Mouse (Mus musculus) midbrain, embryonic 14.5 days (tissue): ENCODE data around the gene Cntrl. TPM values are rescaled to one million over a fixed set of nuclear protein-coding genes. Genes with fewer than 3 reads are reported as not detected.

Source experiments
- ATAC-seq: fragments of 200-750 bp; cut with Nextera tagmentation; 2 replicates; pipeline ENCODE4 v1.8.0; 2017; ENCODE audit warnings: moderate number of reproducible peaks, moderate library complexity; ENCODE audit not compliant: low FRiP score, low TSS enrichment
- DNase-seq: peaks from one replicate; pipeline ENCODE4 v3.0.0-alpha.2; 2015
- H3K27ac ChIP-seq: fragments of 300-500 bp; sonication (generic); replicated peaks from 2 replicates; pipeline ENCODE4 v1.5.1; 2014; ENCODE audit warnings: mild to moderate bottlenecking, low read depth, low read length, moderate library complexity
- H3K27me3 ChIP-seq: fragments of 300-500 bp; sonication (generic); 2 replicates; pipeline ENCODE4 v1.6.1; 2014; ENCODE audit warnings: low read length, control low read depth, mixed read lengths; ENCODE audit not compliant: control insufficient read depth, insufficient read depth
- H3K36me3 ChIP-seq: fragments of 300-500 bp; sonication (generic); 2 replicates; pipeline ENCODE4 v1.6.1; 2014; ENCODE audit warnings: low read length, control low read depth; ENCODE audit not compliant: control insufficient read depth, insufficient read depth
- H3K4me1 ChIP-seq: fragments of 300-500 bp; sonication (generic); 2 replicates; pipeline ENCODE4 v1.6.1; 2014; ENCODE audit warnings: mild to moderate bottlenecking, antibody characterized with exemption, low read length, control low read depth; ENCODE audit not compliant: control insufficient read depth, insufficient read depth
- H3K4me2 ChIP-seq: fragments of 300-500 bp; sonication (generic); 2 replicates; pipeline ENCODE4 v1.6.1; 2014; ENCODE audit warnings: mild to moderate bottlenecking, low read length, moderate library complexity
- H3K4me3 ChIP-seq: fragments of 300-500 bp; sonication (generic); replicated peaks from 2 replicates; pipeline ENCODE4 v1.5.1; 2014; ENCODE audit warnings: low read depth, low read length
- H3K9ac ChIP-seq: fragments of 300-500 bp; sonication (generic); replicated peaks from 2 replicates; pipeline ENCODE4 v1.6.1; 2014; ENCODE audit warnings: mild to moderate bottlenecking, low read length, moderate library complexity
- H3K9me3 ChIP-seq: fragments of 300-500 bp; sonication (generic); 2 replicates; pipeline ENCODE4 v1.6.1; 2016; ENCODE audit warnings: low read length, control low read depth, mixed read lengths; ENCODE audit not compliant: control insufficient read depth
- WGBS: fragments of 180-500 bp; shearing (Covaris S2); extraction: QIAGEN DNeasy Blood & Tissue Kit; methylation state at CpG from one replicate; pipeline ENCODE4 v1.1.7; 2014; 5-methylcytosine and 5-hydroxymethylcytosine counted together
- polyA plus RNA-seq: library from polyadenylated mRNA; unstranded; fragments of >200 nt; fragmentation: Nextera tagmentation; extraction: Ambion mirVana; gene quantifications from 2 replicates; pipeline ENCODE4 v1.2.1, GENCODE M21; 2014

The Cntrl gene
- polyA plus RNA-seq, 1 experiment from 2014 or later = 13.8 TPM

GRCm38 (mm10) chr2:35213345-35213910 is 104.1 kb downstream of the Cntrl start:
- no peak overlapping the region for H3K4me3 ChIP-seq
- H3K9ac ChIP-seq = no peak overlapping the region
- H3K27me3 ChIP-seq = no peaks in the 10 kb centered on the region
- 0 out of 2 replicates have a peak, but pooled peaks cover 3% of the 10 kb centered on the region for H3K4me1 ChIP-seq
- H3K36me3 ChIP-seq = no peaks in the 10 kb centered on the region
- WGBS = 87% methylated on average over 12 of the region's 12 CpGs
- H3K9me3 ChIP-seq = no peaks in the 10 kb centered on the region
- DNase-seq (no peak), ATAC-seq (no peak)
- no peak overlapping the region for H3K27ac ChIP-seq
- no peak overlapping the region for H3K4me2 ChIP-seq

- 1% methylated on average over 12 of the region's 12 CpGs for WGBS
- Histone ChIP-seq H3K9ac (no peak overlapping the region; the same call in 1 of the 2 replicates), H3K9me3 (no peaks in the 10 kb centered on the region), H3K27me3 (no peaks in the 10 kb centered on the region), H3K4me1 (0 out of 2 replicates have a peak, but pooled peaks cover 3% of the 10 kb centered on the region), H3K27ac (no peak overlapping the region), H3K4me3 (no peak overlapping the region), H3K36me3 (no peaks in the 10 kb centered on the region), H3K4me2 (peak overlapping the region; percentile 33)
- peak; percentile 88 for DNase-seq
- ATAC-seq = peak; percentile 72
Measured at GRCm38 (mm10) chr2:35214881-35215358, 105.6 kb downstream of the Cntrl start.

GRCm38 (mm10) chr2:35215363-35215762 is 106.1 kb downstream of the Cntrl start:
- ATAC-seq = no peak
- DNase-seq = peak; percentile 23
- Histone ChIP-seq H3K4me1 (0 out of 2 replicates have a peak, but pooled peaks cover 3% of the 10 kb centered on the region), H3K36me3 (no peaks in the 10 kb centered on the region), H3K9ac (no peak overlapping the region), H3K4me2 (peak overlapping the region; percentile 33), H3K4me3 (no peak overlapping the region), H3K27ac (no peak overlapping the region), H3K9me3 (no peaks in the 10 kb centered on the region), H3K27me3 (no peaks in the 10 kb centered on the region)
- WGBS = 22% methylated on average over 14 of the region's 14 CpGs

- DNase-seq (no peak), ATAC-seq (no peak)
- H3K9ac ChIP-seq = no peak overlapping the region
- H3K4me2 ChIP-seq = no peak overlapping the region
- 93% methylated on average over 2 of the region's 2 CpGs for WGBS
- no peak overlapping the region for H3K4me3 ChIP-seq
- 0 out of 2 replicates have a peak, but pooled peaks cover 3% of the 10 kb centered on the region for H3K4me1 ChIP-seq
- H3K9me3 ChIP-seq = no peaks in the 10 kb centered on the region
- no peak overlapping the region for H3K27ac ChIP-seq
- H3K27me3 ChIP-seq = no peaks in the 10 kb centered on the region
- no peaks in the 10 kb centered on the region for H3K36me3 ChIP-seq
Measured at GRCm38 (mm10) chr2:35216701-35217100, 107.4 kb downstream of the Cntrl start.

GRCm38 (mm10) chr2:35218736-35219135 is 109.4 kb downstream of the Cntrl start:
- ATAC-seq (no peak), DNase-seq (no peak)
- no peak overlapping the region for H3K4me3 ChIP-seq
- H3K9me3 ChIP-seq = no peaks in the 10 kb centered on the region
- no peaks in the 10 kb centered on the region for H3K27me3 ChIP-seq
- H3K36me3 ChIP-seq = no peaks in the 10 kb centered on the region
- 0 out of 2 replicates have a peak, but pooled peaks cover 3% of the 10 kb centered on the region for H3K4me1 ChIP-seq
- WGBS = 94% methylated on average over 3 of the region's 3 CpGs
- no peak overlapping the region for H3K4me2 ChIP-seq
- no peak overlapping the region for H3K9ac ChIP-seq
- H3K27ac ChIP-seq = no peak overlapping the region

- whole genome bisulfite sequencing = 84% methylated on average over 6 of the region's 6 CpGs
- Histone ChIP-seq H3K27me3 (no peaks in the 10 kb centered on the region), H3K27ac (no peak overlapping the region), H3K4me1 (no peaks in the 10 kb centered on the region), H3K9ac (no peak overlapping the region), H3K36me3 (no peaks in the 10 kb centered on the region), H3K4me2 (no peak overlapping the region), H3K4me3 (no peak overlapping the region), H3K9me3 (no peaks in the 10 kb centered on the region)
- no peak for ATAC-seq
- DNase-seq = no peak
Measured at GRCm38 (mm10) chr2:35222822-35223391, 113.6 kb downstream of the Cntrl start.

GRCm38 (mm10) chr2:35224285-35224684 is 115.0 kb downstream of the Cntrl start:
- H3K4me2 ChIP-seq = no peak overlapping the region
- no peaks in the 10 kb centered on the region for H3K36me3 ChIP-seq
- WGBS = 95% methylated on average over 15 of the region's 15 CpGs
- H3K27me3 ChIP-seq = no peaks in the 10 kb centered on the region
- no peaks in the 10 kb centered on the region for H3K9me3 ChIP-seq
- ATAC-seq (no peak), DNase-seq (no peak)
- no peak overlapping the region for H3K4me3 ChIP-seq
- no peak overlapping the region for H3K9ac ChIP-seq
- H3K27ac ChIP-seq = no peak overlapping the region
- H3K4me1 ChIP-seq = no peaks in the 10 kb centered on the region

- 51% methylated on average over 4 of the region's 4 CpGs for WGBS
- Histone ChIP-seq H3K4me1 (0 out of 2 replicates have a peak, but pooled peaks cover 6% of the 10 kb centered on the region), H3K4me2 (no peak overlapping the region), H3K36me3 (no peaks in the 10 kb centered on the region), H3K27ac (no peak overlapping the region), H3K4me3 (no peak overlapping the region), H3K27me3 (no peaks in the 10 kb centered on the region), H3K9ac (no peak overlapping the region), H3K9me3 (no peaks in the 10 kb centered on the region)
- DNase-seq (no peak), ATAC-seq (no peak)
Measured at GRCm38 (mm10) chr2:35228145-35228544, 118.9 kb downstream of the Cntrl start.
